Mouse (Mus musculus) heart, postnatal 0 days (tissue): ENCODE results near the gene Arhgef12. TPM values are rescaled to one million over a fixed set of nuclear protein-coding genes. Genes with fewer than 3 reads are reported as not detected.

Source experiments
- ATAC-seq: fragments of 200-750 bp; cut with Nextera tagmentation; 2 replicates; pipeline ENCODE4 v1.8.0; 2017; ENCODE audit warnings: low read depth, moderate number of reproducible peaks, moderate library complexity; ENCODE audit not compliant: insufficient read depth
- DNase-seq: peaks from one replicate; pipeline ENCODE4 v3.0.0-alpha.2; 2016; ENCODE audit warnings: low spot score
- H3K27ac ChIP-seq: fragments of 300-500 bp; sonication (generic); 2 replicates; pipeline ENCODE4 v1.5.1; 2014; ENCODE audit warnings: low read depth, mild to moderate bottlenecking
- H3K27me3 ChIP-seq: fragments of 300-500 bp; sonication (generic); 2 replicates; pipeline ENCODE4 v1.6.1; 2014; ENCODE audit warnings: low read length, mixed read lengths; ENCODE audit not compliant: control insufficient read depth, insufficient read depth
- H3K36me3 ChIP-seq: fragments of 300-500 bp; sonication (generic); replicated peaks from 2 replicates; pipeline ENCODE4 v1.6.1; 2014; ENCODE audit warnings: low read length, mixed read lengths; ENCODE audit not compliant: control insufficient read depth, insufficient read depth
- H3K4me1 ChIP-seq: fragments of 300-500 bp; sonication (generic); 2 replicates; pipeline ENCODE4 v1.6.1; 2014; ENCODE audit warnings: antibody characterized with exemption; ENCODE audit not compliant: control insufficient read depth, insufficient read depth
- H3K4me2 ChIP-seq: fragments of 300-500 bp; sonication (generic); 2 replicates; pipeline ENCODE4 v1.6.1; 2014; ENCODE audit warnings: low read depth, mild to moderate bottlenecking, low read length, moderate library complexity
- H3K4me3 ChIP-seq: fragments of 300-500 bp; sonication (generic); 2 replicates; pipeline ENCODE4 v1.5.1; 2014; ENCODE audit warnings: low read depth, low read length
- H3K9ac ChIP-seq: fragments of 300-500 bp; sonication (generic); replicated peaks from 2 replicates; pipeline ENCODE4 v1.6.1; 2014; ENCODE audit warnings: low read depth, low read length, mixed read lengths
- H3K9me3 ChIP-seq: fragments of 300-500 bp; sonication (generic); replicated peaks from 2 replicates; pipeline ENCODE4 v1.6.1; 2016; ENCODE audit warnings: low read length; ENCODE audit not compliant: control insufficient read depth
- CTCF ChIP-seq: IDR thresholded peaks from 2 replicates; pipeline ENCODE4 v1.5.1; 2016; ENCODE audit warnings: antibody characterized with exemption, control low read depth, low read depth
- EP300 ChIP-seq: IDR thresholded peaks from 2 replicates; pipeline ENCODE4 v1.6.1; 2016; ENCODE audit warnings: antibody characterized with exemption, low read depth
- WGBS: fragments of 180-500 bp; shearing (Covaris S2); extraction: QIAGEN DNeasy Blood & Tissue Kit; methylation state at CpG from one replicate; pipeline ENCODE4 v1.1.7; 2014; 5-methylcytosine and 5-hydroxymethylcytosine counted together
- polyA plus RNA-seq: library from polyadenylated mRNA; unstranded; fragments of >200 nt; fragmentation: Nextera tagmentation; extraction: Ambion mirVana; gene quantifications from 2 replicates; pipeline ENCODE4 v1.2.1, GENCODE M21; 2015
- total RNA-seq: library from RNA; depleted of rRNA; stranded (reverse); fragments of >200 nt; gene quantifications from 2 replicates; pipeline ENCODE4 v1.2.3, GENCODE M21; 2014; ENCODE audit warnings: low replicate concordance

The Arhgef12 gene
- total and polyA plus RNA-seq, 2 experiments from 2014 or later = 10.3 to 57.3 TPM

- Histone ChIP-seq H3K36me3 (peaks cover 48% of the 10 kb centered on the region), H3K4me1 (no peaks in the 10 kb centered on the region)
- ATAC-seq = no peak
Observed at GRCm38 (mm10) chr9:43012541-43012940, 94.5 kb downstream of the Arhgef12 start.

DNA sequence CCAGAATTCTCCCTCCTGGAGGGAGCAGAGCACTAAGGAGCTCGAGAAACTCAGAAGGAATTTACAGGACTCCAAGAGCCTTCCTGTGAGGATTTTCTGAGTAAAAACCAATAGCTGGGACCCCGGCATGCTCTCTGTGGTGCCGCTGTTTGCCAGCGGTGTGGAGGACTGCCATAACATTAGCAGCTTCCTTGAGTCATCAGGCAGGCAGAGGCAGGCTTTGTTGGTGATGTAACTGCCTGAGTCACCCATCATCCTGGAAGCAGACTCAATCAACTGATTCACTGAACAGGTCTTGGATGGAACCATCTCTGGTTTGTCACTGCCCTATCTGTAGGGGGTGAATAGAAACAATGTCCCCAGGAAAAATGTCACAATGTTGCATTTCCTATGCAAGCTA lies 96.0 kb downstream of the Arhgef12 start:
- no peaks in the 10 kb centered on the region for H3K9me3 ChIP-seq
- WGBS = 56% methylated on average over 4 of the region's 4 CpGs
- H3K4me1 ChIP-seq = no peaks in the 10 kb centered on the region
- H3K27ac ChIP-seq = no peak overlapping the region
- H3K36me3 ChIP-seq = peaks cover 50% of the 10 kb centered on the region
- no peaks in the 10 kb centered on the region for H3K27me3 ChIP-seq
- H3K4me2 ChIP-seq = no peak overlapping the region
- ATAC-seq = no peak
- no peak overlapping the region for H3K4me3 ChIP-seq
- DNase-seq = no peak
- no peak overlapping the region for H3K9ac ChIP-seq
- TF ChIP-seq CTCF (no peak), EP300 (no peak)

More at GRCm38 (mm10) chr9:43012541-43012940, 94.5 kb downstream of the Arhgef12 start:
- no peak for DNase-seq
- Histone ChIP-seq H3K27ac (peak overlapping the region; percentile 16; the same call in 1 of the 2 replicates), H3K27me3 (no peaks in the 10 kb centered on the region), H3K9me3 (no peaks in the 10 kb centered on the region), H3K9ac (no peak overlapping the region), H3K4me2 (no peak overlapping the region), H3K4me3 (no peak overlapping the region)
- no peak for TF ChIP-seq EP300
- TF ChIP-seq CTCF = no peak
- 55% methylated on average over 5 of the region's 5 CpGs for WGBS

GRCm38 (mm10) chr9:43003881-43004280 lies 103.2 kb downstream of the Arhgef12 start:
- Histone ChIP-seq H3K4me1 (no peaks in the 10 kb centered on the region), H3K9ac (no peak overlapping the region), H3K4me3 (no peak overlapping the region), H3K9me3 (no peaks in the 10 kb centered on the region), H3K4me2 (no peak overlapping the region), H3K27me3 (no peaks in the 10 kb centered on the region), H3K27ac (no peak overlapping the region), H3K36me3 (peaks cover 78% of the 10 kb centered on the region)
- TF ChIP-seq EP300 (no peak), CTCF (no peak)
- no peak for ATAC-seq
- DNase-seq = no peak
- WGBS = 79% methylated on average over 5 of the region's 5 CpGs

- H3K36me3 ChIP-seq = peaks cover 80% of the 10 kb centered on the region
- H3K9me3 ChIP-seq = no peaks in the 10 kb centered on the region
- no peak for ATAC-seq
- 88% methylated on average over 4 of the region's 4 CpGs for WGBS
- TF ChIP-seq EP300 = no peak
- no peak for TF ChIP-seq CTCF
- no peak overlapping the region for H3K9ac ChIP-seq
- no peak overlapping the region for H3K27ac ChIP-seq
- no peak overlapping the region for H3K4me2 ChIP-seq
- no peaks in the 10 kb centered on the region for H3K27me3 ChIP-seq
- no peaks in the 10 kb centered on the region for H3K4me1 ChIP-seq
- no peak for DNase-seq
- no peak overlapping the region for H3K4me3 ChIP-seq
Observed at GRCm38 (mm10) chr9:43003017-43003416, 104.0 kb downstream of the Arhgef12 start.

DNA sequence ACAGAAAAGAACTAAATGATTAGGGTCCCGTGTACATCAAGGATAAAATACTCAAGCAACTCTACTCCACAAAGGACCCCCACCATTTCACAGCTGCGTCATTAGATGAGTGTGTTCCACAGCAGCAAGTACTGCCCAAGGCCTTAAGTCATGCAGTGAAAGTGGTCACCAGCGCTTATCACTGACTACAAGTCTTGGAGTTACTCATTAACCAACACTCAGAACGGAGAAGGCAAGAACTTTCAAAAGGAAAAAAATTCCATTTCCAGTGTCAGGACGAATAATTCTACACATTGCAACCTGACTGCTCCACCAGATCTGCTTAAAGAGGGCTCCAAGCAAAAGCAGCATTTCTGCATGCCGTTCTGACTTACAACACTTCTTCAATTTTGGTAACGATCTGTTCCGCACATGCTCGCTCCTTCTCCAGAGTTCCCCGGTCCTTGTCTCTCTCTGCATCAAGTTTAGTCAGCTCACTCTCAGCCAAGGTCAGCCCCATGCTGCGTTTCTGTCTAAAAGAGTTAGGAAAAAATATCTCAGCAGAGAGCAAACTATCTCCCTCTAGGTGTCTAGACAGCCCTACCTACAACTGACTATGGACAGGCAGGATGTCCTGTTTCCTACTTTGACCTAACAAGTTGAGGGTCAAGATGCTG lies 106.3 kb downstream of the Arhgef12 start:
- WGBS = 87% methylated on average over 11 of the region's 11 CpGs
- Histone ChIP-seq H3K9ac (no peak overlapping the region), H3K9me3 (no peaks in the 10 kb centered on the region), H3K4me2 (no peak overlapping the region), H3K36me3 (peaks cover 83% of the 10 kb centered on the region), H3K4me1 (no peaks in the 10 kb centered on the region), H3K4me3 (no peak overlapping the region), H3K27ac (no peak overlapping the region), H3K27me3 (no peaks in the 10 kb centered on the region)
- DNase-seq (no peak), ATAC-seq (no peak)
- TF ChIP-seq CTCF (no peak), EP300 (no peak)

- H3K4me1 ChIP-seq = no peaks in the 10 kb centered on the region
- H3K9ac ChIP-seq = no peak overlapping the region
- no peaks in the 10 kb centered on the region for H3K27me3 ChIP-seq
- DNase-seq = peak; percentile 85
- TF ChIP-seq EP300 (no peak), CTCF (peak; percentile 59)
- H3K27ac ChIP-seq = no peak overlapping the region
- peak; percentile 79 for ATAC-seq
- no peak overlapping the region for H3K4me3 ChIP-seq
- H3K36me3 ChIP-seq = peaks cover 84% of the 10 kb centered on the region
- no peaks in the 10 kb centered on the region for H3K9me3 ChIP-seq
- WGBS = 72% methylated on average over 1 of the region's 1 CpGs
- H3K4me2 ChIP-seq = no peak overlapping the region
Observed at GRCm38 (mm10) chr9:43000070-43000469, 107.0 kb downstream of the Arhgef12 start.
